Mouse (Mus musculus): ENCODE data around the gene Gm5426. TPM values are rescaled to one million over a fixed set of nuclear protein-coding genes. Genes with fewer than 3 reads are reported as not detected.

The Gm5426 gene
- total RNA-seq, 2 experiments from 2014 or later = not detected

Small RNA genes lying within 50 kb of the gene (microRNA-seq; reads per million reads assigned to microRNA genes)
- gene Gm22913 = 0 reads per million in 2 experiments

Other genes with a start within 250 kb of the Gm5426 start
- 10 to 100 TPM; 26.9 to 30.7 TPM for gene Eea1, start 196.0 kb upstream of the Gm5426 start, total RNA-seq (2021)